Mouse (Mus musculus) megakaryocyte, embryonic 14.5 days (primary cell): ENCODE measurements around the gene Rnf40.

ENCODE experiments used
- FLI1 ChIP-seq: IDR thresholded peaks from 2 replicates; pipeline ENCODE4 v1.6.1; 2012; ENCODE audit warnings: low read length, inconsistent platforms, mixed read lengths
- GATA1 ChIP-seq: IDR thresholded peaks from 3 replicates; pipeline ENCODE4 v1.6.1; 2012; ENCODE audit warnings: mixed read lengths, low read length, inconsistent platforms, borderline replicate concordance

- TF ChIP-seq GATA1 (no peak), FLI1 (no peak)
These were observed 40.1 kb downstream of the Rnf40 start for GRCm38 (mm10) chr7:127628646-127629045.
